Mouse (Mus musculus): Measurements from ENCODE around the gene 2200002D01Rik. TPM values are rescaled to one million over a fixed set of nuclear protein-coding genes. Genes with fewer than 3 reads are reported as not detected.
A peak's percentile ranks its signal among the peaks of the same experiment; 100 is the strongest.

2200002D01Rik gene
- total RNA-seq (2021) = 1 to 10 TPM; 2.0 to 2.2 TPM
- long read RNA-seq, experiment 1, partial matches to known transcripts = 0 of 2 reads
- long read RNA-seq, experiment 1, other reads (novel, unspliced or antisense) = 0 of 2 reads
- long read RNA-seq, experiment 2, partial matches to known transcripts = 0 of 1 reads
- long read RNA-seq, experiment 2, other reads (novel, unspliced or antisense) = 0 of 1 reads

- peak; percentile 37 to 40 for DNase-seq
- intact Hi-C loops (cut with DNase I) = loop anchor here (5.0 kb wide), 1 partner anchor 121 kb away; the partner anchor contains the start of gene Ryr1
Observed at GRCm38 (mm10) chr7:29248261-29248841, at the start of gene 2200002D01Rik. TSS of gene 2200002D01Rik (minus strand) at chr7:29248466.

GRCm38 (mm10) chr7:29296998-29297397 lies 48.7 kb upstream of the 2200002D01Rik start:
- peak; percentile 63 to 77 for DNase-seq
- intact Hi-C loops (cut with DNase I) = loop anchor here (2.0 to 5.0 kb wide), 3 partner anchors 50 to 170 kb away; partner anchors contain the start of gene Ryr1

- intact Hi-C loops (cut with DNase I) = loop anchor here (2.0 to 5.0 kb wide), 3 partner anchors 49 to 169 kb away; partner anchors contain the start of gene Ryr1
Observed at GRCm38 (mm10) chr7:29295861-29296647, 47.8 kb upstream of the 2200002D01Rik start.

GRCm38 (mm10) chr7:29294111-29294761 lies 46.0 kb upstream of the 2200002D01Rik start:
- intact Hi-C loops (cut with DNase I) = no loop called here
- no peak for DNase-seq

More at GRCm38 (mm10) chr7:29295861-29296647, 47.8 kb upstream of the 2200002D01Rik start:
- no peak for DNase-seq

- DNase-seq = peak; percentile 70 to 71
- intact Hi-C loops (cut with DNase I) = no loop called here
Observed at GRCm38 (mm10) chr7:29293131-29294065, 45.1 kb upstream of the 2200002D01Rik start.

GRCm38 (mm10) chr7:29292458-29293098 lies 44.3 kb upstream of the 2200002D01Rik start:
- DNase-seq = peak; percentile 66 to 67
- intact Hi-C loops (cut with DNase I) = no loop called here

- intact Hi-C loops (cut with DNase I) = no loop called here
Observed at GRCm38 (mm10) chr7:29291616-29292457, 43.6 kb upstream of the 2200002D01Rik start.

GRCm38 (mm10) chr7:29290691-29291485 lies 42.6 kb upstream of the 2200002D01Rik start:
- intact Hi-C loops (cut with DNase I) = no loop called here
- DNase-seq = peak in 1 of 2 experiments; percentile 32

More at GRCm38 (mm10) chr7:29291616-29292457, 43.6 kb upstream of the 2200002D01Rik start:
- DNase-seq = no peak

- intact Hi-C loops (cut with DNase I) = no loop called here
- DNase-seq = peak in 1 of 2 experiments; percentile 31
Observed at GRCm38 (mm10) chr7:29289856-29290255, 41.6 kb upstream of the 2200002D01Rik start.

GRCm38 (mm10) chr7:29288942-29289638 lies 40.8 kb upstream of the 2200002D01Rik start, which contains the start of gene Ppp1r14a:
TSS of gene Ppp1r14a (plus strand) at chr7:29289308.
- intact Hi-C loops (cut with DNase I) = no loop called here

GRCm38 (mm10) chr7:29288079-29288478 lies 39.8 kb upstream of the 2200002D01Rik start:
- intact Hi-C loops (cut with DNase I) = no loop called here
- no peak for DNase-seq

More at GRCm38 (mm10) chr7:29288942-29289638, 40.8 kb upstream of the 2200002D01Rik start, which contains the start of gene Ppp1r14a:
- DNase-seq = peak; percentile 86 to 93

GRCm38 (mm10) chr7:29287481-29287880 lies 39.2 kb upstream of the 2200002D01Rik start:
- DNase-seq = no peak
- intact Hi-C loops (cut with DNase I) = no loop called here

GRCm38 (mm10) chr7:29284523-29284922 lies 36.3 kb upstream of the 2200002D01Rik start:
- DNase-seq = no peak
- intact Hi-C loops (cut with DNase I) = no loop called here

GRCm38 (mm10) chr7:29283876-29284275 lies 35.6 kb upstream of the 2200002D01Rik start:
- DNase-seq = no peak
- intact Hi-C loops (cut with DNase I) = no loop called here

GRCm38 (mm10) chr7:29282074-29282554 lies 33.8 kb upstream of the 2200002D01Rik start:
- DNase-seq = no peak
- intact Hi-C loops (cut with DNase I) = no loop called here

All from heart, postnatal 14 days (tissue).